Comparison of ENCODE assay signal across 8 mouse cellular contexts in genomic region chr19:41933179-41934086, GRCm38 (mm10). TPM values are rescaled to one million over a fixed set of nuclear protein-coding genes. Genes with fewer than 3 reads are reported as not detected.
DNase-seq lines count a peak whose midpoint lies in the region; ATAC-seq lines count a peak whose summit lies in the region.

TSS of gene Exosc1 (minus strand) at chr19:41933423.
TSS of gene Zdhhc16 (plus strand) at chr19:41933480.

- H3K36me3 ChIP-seq in forebrain, embryonic 14.5 days (ENCODE audit: control insufficient read depth, insufficient read depth, low read length): peaks cover 38% of the 10 kb centered on the region
- H3K36me3 ChIP-seq in neural tube, embryonic 15.5 days: peaks cover 29% of the 10 kb centered on the region

- H3K4me3 ChIP-seq in forebrain, embryonic 14.5 days (ENCODE audit: low read depth, low read length): peak within 1 kb of the TSS; percentile 81
- H3K4me3 ChIP-seq in neural tube, embryonic 15.5 days (replicated peaks): peak within 1 kb of the TSS; percentile 88

- H3K27me3 ChIP-seq in forebrain, embryonic 14.5 days (replicated peaks; ENCODE audit: control insufficient read depth, insufficient read depth, low read length): no peaks in the 10 kb centered on the region
- no peaks in the 10 kb centered on the region for H3K27me3 ChIP-seq in neural tube, embryonic 15.5 days (replicated peaks)

- H3K4me1 ChIP-seq in forebrain, embryonic 14.5 days (ENCODE audit: control insufficient read depth, insufficient read depth, low read length): peaks cover 18% of the 10 kb centered on the region
- peaks cover 27% of the 10 kb centered on the region for H3K4me1 ChIP-seq in neural tube, embryonic 15.5 days

- intact Hi-C loops in heart, postnatal 14 days (cut with DNase I): loop anchor here (5.0 kb wide), 1 partner anchor 36 kb away; the partner anchor contains the start of gene Rrp12

- H3K9ac ChIP-seq in forebrain, embryonic 14.5 days (ENCODE audit: low read length): peak within 1 kb of the TSS; percentile 84
- peak within 1 kb of the TSS; percentile 80 for H3K9ac ChIP-seq in neural tube, embryonic 15.5 days (replicated peaks)

- peak within 1 kb of the TSS; percentile 15; the same call in 1 of the 2 replicates for H3K27ac ChIP-seq in forebrain, embryonic 14.5 days (ENCODE audit: low read depth, low read length)
- peak within 1 kb of the TSS; percentile 81 for H3K27ac ChIP-seq in neural tube, embryonic 15.5 days (replicated peaks)

- WGBS in forebrain, embryonic 14.5 days: under 1% methylated on average over 46 of the region's 47 CpGs
- WGBS in neural tube, embryonic 15.5 days: under 1% methylated on average over 47 of the region's 47 CpGs

- H3K9me3 ChIP-seq in forebrain, embryonic 14.5 days (replicated peaks; ENCODE audit: control insufficient read depth, low read length): no peaks in the 10 kb centered on the region
- no peaks in the 10 kb centered on the region for H3K9me3 ChIP-seq in neural tube, embryonic 15.5 days (replicated peaks)

- peak within 1 kb of the TSS; percentile 86 for H3K4me2 ChIP-seq in forebrain, embryonic 14.5 days (ENCODE audit: low read length)
- H3K4me2 ChIP-seq in neural tube, embryonic 15.5 days: peak within 1 kb of the TSS; percentile 91

- peak; percentile 100 for ATAC-seq in forebrain, embryonic 14.5 days
- ATAC-seq in neural tube, embryonic 15.5 days (ENCODE audit: low FRiP score): peak; percentile 100

- peak; percentile 99 for DNase-seq in ES-CJ7 (ENCODE audit: low read depth, low spot score)
- DNase-seq in cerebellum, adult 11 months: peak; percentile 97
- peak; percentile 99 for DNase-seq in forebrain, embryonic 14.5 days (ENCODE audit: low spot score)
- peak; percentile 98 for DNase-seq in heart, postnatal 14 days
- peak; percentile 99 for DNase-seq in layer of hippocampus, adult 11-12 months (ENCODE audit: low spot score)
- peak; percentile 99 for DNase-seq in lung, adult 18-20 months
- DNase-seq in testis, postnatal 14 days (ENCODE audit: low spot score): peak; percentile 98

RNA-seq across cellular contexts. Expression of gene Exosc1, which starts in this region (rescaled TPM):
- polyA plus RNA-seq in forebrain, embryonic 14.5 days (2014; fragmentation: Nextera tagmentation; extraction: Ambion mirVana): 69.0 and 76.2 TPM in 2 replicates
- 10 to 100 TPM; 11.3 to 13.4 TPM for total RNA-seq in heart, postnatal 14 days (2021)
- polyA plus RNA-seq in neural tube, embryonic 15.5 days (2015; fragmentation: Nextera tagmentation; extraction: Ambion mirVana): 59.7 and 61.4 TPM in 2 replicates

RNA-seq across cellular contexts. Expression of gene Zdhhc16, which starts in this region (rescaled TPM):
- polyA plus RNA-seq in forebrain, embryonic 14.5 days (2014; fragmentation: Nextera tagmentation; extraction: Ambion mirVana): 77.2 and 83.7 TPM in 2 replicates
- total RNA-seq in heart, postnatal 14 days (2021): 10 to 100 TPM; 19.9 to 20.9 TPM
- 89.3 and 90.6 TPM in 2 replicates for polyA plus RNA-seq in neural tube, embryonic 15.5 days (2015; fragmentation: Nextera tagmentation; extraction: Ambion mirVana)

Comparison
In these comparisons a context has a peak if more than half of its experiments do, and no peak if none do; other contexts are left out.
1. Peak in every context shown above with its lines: DNase-seq, ATAC-seq, H3K4me3 ChIP-seq and H3K27ac ChIP-seq.